Mouse (Mus musculus) heart, adult 18-20 months (tissue): ENCODE data around the gene Rbm15. TPM values are rescaled to one million over a fixed set of nuclear protein-coding genes. Genes with fewer than 3 reads are reported as not detected.

Experiments used
- DNase-seq, 2 experiments: peaks; one replicate each; pipeline ENCODE4 v3.0.0; 2021 to 2022; ENCODE audit warnings: mixed read lengths in 1 of 2
- long read RNA-seq, 2 experiments: library from polyadenylated mRNA; stranded (forward); transcript quantifications; one replicate each; pipeline ENCODE4 v2.0.0; 2021
- total RNA-seq, 2 experiments: library from RNA; stranded (reverse); gene quantifications; 2 replicates each; pipeline ENCODE4 v1.2.3; 2021

Rbm15 gene
- total RNA-seq = 10 to 100 TPM; 21.7 to 24.6 TPM
- long read RNA-seq, experiment 1, full-length matches to known transcripts = 4 of 6 reads
- long read RNA-seq, experiment 1, partial matches to known transcripts = 0 of 6 reads
- long read RNA-seq, experiment 1, other reads (novel, unspliced or antisense) = 2 of 6 reads
- long read RNA-seq, experiment 2, full-length matches to known transcripts = 3 of 7 reads
- long read RNA-seq, experiment 2, partial matches to known transcripts = 0 of 7 reads
- long read RNA-seq, experiment 2, other reads (novel, unspliced or antisense) = 4 of 7 reads

DNA sequence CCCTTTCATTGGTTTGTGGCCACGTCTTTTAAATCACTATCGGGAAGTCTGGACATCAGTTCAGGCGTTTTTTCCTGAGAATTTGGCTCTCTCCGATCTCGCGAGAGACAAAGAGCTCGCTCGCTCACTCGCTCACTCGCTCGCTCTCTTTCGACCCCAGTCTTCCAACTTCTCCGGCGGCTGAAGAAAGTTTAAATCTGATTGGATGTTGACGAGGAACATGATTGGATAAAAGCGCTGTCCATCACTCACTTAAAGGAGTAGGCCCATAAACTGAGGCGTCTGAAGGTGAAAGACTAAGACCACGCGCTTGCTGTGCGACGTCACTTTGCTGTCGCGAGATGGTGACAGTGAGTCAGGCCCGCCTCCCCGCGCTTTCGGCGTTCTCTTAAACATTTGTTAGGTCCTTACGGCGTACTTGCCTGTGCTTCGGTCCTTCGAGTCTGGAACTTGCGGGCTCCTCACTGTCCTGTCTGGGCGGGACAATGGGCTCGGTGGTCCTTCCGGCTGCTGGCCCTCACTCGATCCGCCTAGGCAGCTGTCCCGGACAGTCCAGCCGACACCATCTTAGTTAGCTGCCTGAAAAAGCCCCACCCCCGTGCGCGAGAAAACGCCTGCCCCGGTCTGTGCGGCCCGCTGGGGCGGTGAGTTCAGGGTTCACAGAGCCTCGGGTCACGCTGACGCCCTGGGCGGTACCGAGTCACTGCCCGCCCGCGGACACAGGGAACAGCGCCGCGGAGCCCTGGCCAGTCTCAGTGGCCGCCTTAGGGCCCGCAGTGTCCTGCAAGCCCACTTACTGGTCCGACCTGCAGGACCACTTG is at the start of gene Rbm15:
TSS of gene Rbm15 (minus strand) at position 293 of the 821 bp plus-strand sequence.
- peak; percentile 98 to 99 for DNase-seq

- DNase-seq = peak; percentile 56 to 85
Measured at GRCm38 (mm10) chr3:107379422-107379821, 45.9 kb upstream of the Rbm15 start.

GRCm38 (mm10) chr3:107378626-107379025 is 45.2 kb upstream of the Rbm15 start:
- DNase-seq = no peak

DNA sequence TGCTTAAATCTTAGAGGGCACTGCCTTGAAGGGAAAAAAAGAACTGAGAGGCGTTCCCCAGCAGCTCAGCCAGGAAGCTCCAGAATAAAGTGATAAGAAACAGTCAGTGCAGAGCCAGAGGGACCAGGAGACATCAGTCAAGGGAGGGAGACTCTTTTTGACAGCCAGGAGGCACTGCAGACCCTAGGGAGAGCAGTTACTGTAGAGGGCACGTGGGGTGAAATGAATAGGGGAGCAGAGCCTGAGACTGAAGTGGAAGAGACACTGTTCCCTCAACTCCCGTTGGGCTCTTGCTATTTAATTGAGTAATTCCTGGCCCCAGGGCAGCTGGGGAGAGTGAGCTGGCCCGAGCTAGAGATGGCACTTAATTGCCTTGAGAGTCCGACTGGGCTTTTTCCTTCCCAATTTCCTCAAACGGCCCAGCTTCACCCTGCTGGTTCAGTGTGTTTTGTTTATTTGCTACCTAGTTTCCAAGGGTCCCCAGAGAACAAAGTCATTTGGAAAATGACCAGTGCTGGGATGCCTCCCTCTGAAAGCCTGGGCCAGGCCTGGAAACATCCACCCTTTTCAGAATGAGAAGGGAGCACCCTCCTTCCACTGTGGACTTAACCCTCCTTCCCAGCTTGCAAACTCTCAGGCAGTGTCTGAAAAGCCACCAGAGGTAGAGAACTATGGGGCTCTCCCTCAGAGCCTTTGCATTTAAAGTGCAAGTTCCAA is 41.6 kb upstream of the Rbm15 start:
- DNase-seq = peak in 1 of 2 experiments; percentile 18

DNA sequence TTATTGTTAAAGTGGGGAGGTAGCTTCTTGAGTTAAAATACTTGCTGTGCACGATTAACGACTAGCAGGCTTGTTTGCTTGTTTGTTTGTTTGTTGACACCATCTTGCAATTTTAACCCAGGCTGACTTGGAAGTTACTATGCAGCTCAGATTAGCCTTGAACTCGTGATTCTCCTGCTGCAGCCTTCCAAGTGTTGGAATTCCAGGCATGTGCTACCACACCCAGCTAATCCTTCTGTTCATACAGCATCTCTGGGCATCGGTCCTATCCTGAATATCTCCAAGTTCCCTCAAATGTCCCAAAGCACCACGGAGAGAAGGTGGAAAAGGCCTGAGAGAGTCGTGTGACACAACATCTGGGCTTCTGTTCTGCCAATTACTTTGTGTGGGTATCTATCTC is 35.7 kb upstream of the Rbm15 start:
- no peak for DNase-seq

DNA sequence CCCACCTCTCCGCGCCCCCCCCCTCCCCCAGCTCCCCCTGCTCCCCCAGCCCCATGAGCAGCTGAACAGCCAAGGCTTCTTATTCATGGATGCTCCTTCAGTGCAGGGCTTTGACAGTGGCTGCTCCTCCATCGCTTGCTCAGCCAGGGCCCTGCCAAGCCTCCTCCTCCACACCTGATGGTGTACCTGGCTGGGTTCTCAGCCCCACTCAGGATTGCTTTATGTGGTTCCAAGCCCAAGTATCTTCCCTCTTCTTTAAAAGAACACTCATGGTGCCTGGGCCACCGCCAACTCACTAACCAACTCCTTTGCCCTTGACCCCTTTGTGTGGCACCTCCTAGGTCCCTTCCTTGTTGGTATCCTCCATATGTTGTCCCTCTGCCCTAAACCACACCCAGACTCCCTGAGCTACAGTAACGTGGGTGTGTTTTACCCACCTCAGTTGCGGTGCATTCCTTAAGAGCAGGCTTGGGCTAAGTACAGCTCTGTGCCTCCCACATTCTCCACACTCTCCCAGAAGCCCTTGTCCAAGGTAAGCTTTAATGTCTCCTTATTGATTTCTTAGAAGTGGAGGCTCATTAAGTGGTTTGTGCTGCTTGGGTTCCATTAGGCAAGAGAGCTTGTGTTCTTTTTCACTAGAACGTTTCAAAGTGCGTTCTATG is 34.6 kb upstream of the Rbm15 start:
- no peak for DNase-seq

DNA sequence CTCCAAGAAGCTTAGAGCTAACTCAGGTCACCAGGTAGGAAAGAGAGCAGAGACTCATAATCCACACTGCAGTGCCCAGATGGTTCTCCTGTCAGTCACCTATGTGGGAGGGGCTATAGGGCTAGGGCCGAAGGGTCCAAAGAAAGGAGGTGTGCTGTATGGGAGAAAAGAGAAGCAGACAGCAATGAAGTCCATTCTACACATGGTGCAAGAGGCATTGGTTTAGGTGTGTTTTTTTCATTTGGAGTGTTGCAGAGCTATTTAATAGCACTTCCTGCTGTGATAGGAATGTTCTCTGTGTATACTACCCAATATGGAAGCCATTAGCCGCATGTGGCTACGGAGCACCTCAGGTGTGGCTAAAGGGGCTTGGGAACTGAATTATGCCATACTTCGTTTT is 31.9 kb upstream of the Rbm15 start:
- no peak for DNase-seq

- DNase-seq = no peak
Measured at GRCm38 (mm10) chr3:107363391-107363790, 29.9 kb upstream of the Rbm15 start.

DNA sequence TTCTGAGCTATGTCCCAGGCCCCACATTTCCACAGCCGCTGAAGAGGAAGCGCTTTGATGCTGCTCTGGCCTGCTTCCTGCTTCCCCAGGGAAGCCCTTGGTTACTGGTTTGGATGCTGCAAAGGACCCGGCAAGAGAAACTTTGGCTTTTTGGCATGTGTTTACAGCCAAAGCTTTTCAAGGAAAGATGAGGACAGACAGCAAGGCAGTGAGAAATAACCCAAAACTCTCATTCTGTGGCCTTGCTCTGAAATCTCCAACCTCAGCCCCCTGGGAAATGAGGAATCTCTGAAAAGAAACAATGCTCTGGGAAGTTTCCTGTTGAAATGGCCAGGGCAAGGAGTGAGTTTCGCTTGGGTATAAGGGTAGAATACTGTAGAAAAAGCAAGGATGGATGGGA is 26.9 kb upstream of the Rbm15 start:
- DNase-seq = peak; percentile 37 to 38

- DNase-seq = no peak
Measured at GRCm38 (mm10) chr3:107357700-107358234, 24.3 kb upstream of the Rbm15 start.

DNA sequence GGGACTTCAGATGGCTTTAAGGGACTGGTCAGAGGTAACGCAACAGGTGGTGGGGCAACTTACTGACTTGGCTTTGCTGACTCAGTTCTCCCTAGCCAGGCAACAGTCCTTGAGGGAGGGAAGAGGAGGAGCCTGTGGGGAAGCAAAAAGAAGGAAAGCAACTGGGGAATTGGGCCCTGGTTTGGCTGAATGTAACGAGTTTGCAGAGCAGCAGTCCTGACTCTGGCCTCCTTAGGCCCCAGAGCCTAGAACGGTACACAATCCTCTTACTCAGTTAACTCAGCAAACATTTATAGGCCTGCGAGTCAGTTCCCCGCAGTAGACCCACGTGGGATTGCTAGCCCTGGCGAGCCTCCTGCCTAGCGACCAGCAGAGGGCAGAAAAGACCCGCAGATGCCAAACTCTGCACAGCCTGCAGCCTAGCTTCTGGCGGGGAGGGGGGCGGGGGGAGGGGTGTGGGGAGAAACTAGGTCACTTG is 23.5 kb upstream of the Rbm15 start:
- DNase-seq = peak; percentile 80 to 84

GRCm38 (mm10) chr3:107355618-107356260 is 22.3 kb upstream of the Rbm15 start:
- no peak for DNase-seq

- DNase-seq = no peak
Measured at GRCm38 (mm10) chr3:107351706-107352105, 18.2 kb upstream of the Rbm15 start.

DNA sequence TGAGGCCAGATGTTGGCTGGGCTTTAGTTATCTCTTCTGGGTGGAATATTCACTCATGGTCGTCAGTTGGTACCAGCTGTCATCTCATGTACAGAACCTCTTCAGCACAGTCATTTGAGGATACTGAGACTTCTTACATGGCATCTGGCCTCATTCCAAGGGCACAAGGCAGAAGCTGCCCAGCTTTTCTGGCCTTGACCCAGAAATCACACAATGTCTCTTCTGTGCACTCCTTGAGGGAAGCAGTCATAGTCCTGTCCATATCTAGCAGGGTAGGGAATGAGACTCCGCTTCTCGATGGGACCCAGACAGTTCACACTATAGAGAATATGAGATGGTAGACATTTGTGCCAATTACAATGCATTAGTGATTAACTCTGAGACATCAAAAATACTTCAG is 15.5 kb upstream of the Rbm15 start:
- peak in 1 of 2 experiments; percentile 17 for DNase-seq

- DNase-seq = no peak
Measured at GRCm38 (mm10) chr3:107345033-107345725, 11.7 kb upstream of the Rbm15 start.

GRCm38 (mm10) chr3:107343971-107344370 is 10.5 kb upstream of the Rbm15 start:
- no peak for DNase-seq

GRCm38 (mm10) chr3:107334202-107334934 is 895 bp upstream of the Rbm15 start:
- DNase-seq = no peak

DNA sequence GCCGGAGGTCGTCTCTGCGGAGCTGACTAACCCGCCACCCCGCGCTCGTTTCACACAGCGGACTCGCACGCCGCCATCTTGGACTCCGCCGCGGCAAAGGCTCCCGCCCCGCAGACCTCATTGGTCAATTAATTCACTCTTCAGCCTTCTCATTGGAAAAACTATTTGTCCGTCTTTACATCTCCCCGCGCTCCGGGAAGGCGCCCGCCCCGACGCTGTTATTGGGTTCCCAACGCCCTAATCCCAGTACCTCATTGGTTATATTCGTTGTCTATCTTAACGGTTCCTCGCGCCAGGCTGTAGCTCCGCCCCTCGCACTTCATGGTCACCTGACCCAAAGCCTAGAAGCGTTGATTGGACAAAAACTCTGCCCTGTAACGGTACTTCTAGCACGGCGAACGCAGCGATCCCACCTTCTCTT is 503 bp downstream of the Rbm15 start:
- DNase-seq = peak; percentile 97 to 99

- DNase-seq = peak; percentile 59 to 62
Measured at GRCm38 (mm10) chr3:107332127-107332959, 1.1 kb downstream of the Rbm15 start.
